Mouse (Mus musculus): ENCODE data around the gene Atad5.
"Not testable (repeated sequence)": the region's sequence is repeated elsewhere in the genome, so short reads cannot be mapped to it uniquely, and the experiment has no call there.

The Atad5 gene

GRCm38 (mm10) chr11:80148974-80149373 is 59.8 kb downstream of the Atad5 start:
- not testable (repeated sequence) for DNase-seq (ENCODE audit: low read depth, low spot score)

- DNase-seq (ENCODE audit: low read depth, low spot score) = no peak
Measured at GRCm38 (mm10) chr11:80149412-80150023, 60.3 kb downstream of the Atad5 start.

GRCm38 (mm10) chr11:80150566-80150965 is 61.4 kb downstream of the Atad5 start:
- no peak for DNase-seq (ENCODE audit: low read depth, low spot score)

GRCm38 (mm10) chr11:80151541-80151940 is 62.3 kb downstream of the Atad5 start:
- DNase-seq (ENCODE audit: low read depth, low spot score) = no peak

GRCm38 (mm10) chr11:80152376-80152775 is 63.2 kb downstream of the Atad5 start:
- no peak for DNase-seq (ENCODE audit: low read depth, low spot score)

- DNase-seq (ENCODE audit: low read depth, low spot score) = peak; percentile 79
Measured at GRCm38 (mm10) chr11:80153857-80154495, 64.8 kb downstream of the Atad5 start, which contains the start of gene Adap2. Gene Adap2, plus strand, starts transcription at chr11:80154105.

GRCm38 (mm10) chr11:80154501-80154900 is 65.3 kb downstream of the Atad5 start:
- no peak for DNase-seq (ENCODE audit: low read depth, low spot score)

GRCm38 (mm10) chr11:80155541-80155940 is 66.3 kb downstream of the Atad5 start:
- no peak for DNase-seq (ENCODE audit: low read depth, low spot score)

GRCm38 (mm10) chr11:80155961-80156360 is 66.8 kb downstream of the Atad5 start:
- no peak for DNase-seq (ENCODE audit: low read depth, low spot score)

GRCm38 (mm10) chr11:80156841-80157240 is 67.6 kb downstream of the Atad5 start:
- DNase-seq (ENCODE audit: low read depth, low spot score) = no peak

- no peak for DNase-seq (ENCODE audit: low read depth, low spot score)
Measured at GRCm38 (mm10) chr11:80159018-80159417, 69.8 kb downstream of the Atad5 start.

- no peak for DNase-seq (ENCODE audit: low read depth, low spot score)
Measured at GRCm38 (mm10) chr11:80161041-80161440, 71.8 kb downstream of the Atad5 start.

- DNase-seq (ENCODE audit: low read depth, low spot score) = no peak
Measured at GRCm38 (mm10) chr11:80163362-80164116, 74.3 kb downstream of the Atad5 start.

GRCm38 (mm10) chr11:80164224-80164623 is 75.0 kb downstream of the Atad5 start:
- DNase-seq (ENCODE audit: low read depth, low spot score) = no peak

- DNase-seq (ENCODE audit: low read depth, low spot score) = no peak
Measured at GRCm38 (mm10) chr11:80168121-80168520, 78.9 kb downstream of the Atad5 start.

- DNase-seq (ENCODE audit: low read depth, low spot score) = no peak
Measured at GRCm38 (mm10) chr11:80168611-80169249, 79.5 kb downstream of the Atad5 start.

- DNase-seq (ENCODE audit: low read depth, low spot score) = no peak
Measured at GRCm38 (mm10) chr11:80169629-80170028, 80.4 kb downstream of the Atad5 start.

GRCm38 (mm10) chr11:80170351-80170750 is 81.2 kb downstream of the Atad5 start:
- no peak for DNase-seq (ENCODE audit: low read depth, low spot score)

- no peak for DNase-seq (ENCODE audit: low read depth, low spot score)
Measured at GRCm38 (mm10) chr11:80171884-80172283, 82.7 kb downstream of the Atad5 start.

- no peak for DNase-seq (ENCODE audit: low read depth, low spot score)
Measured at GRCm38 (mm10) chr11:80173963-80174670, 84.9 kb downstream of the Atad5 start.

All from mesoderm, embryonic 11.5 days (tissue).